Mouse (Mus musculus): ENCODE measurements around the gene Asic2. TPM values are rescaled to one million over a fixed set of nuclear protein-coding genes. Genes with fewer than 3 reads are reported as not detected.

Asic2 gene
- polyA plus RNA-seq, 1 experiment = 0.75 TPM

GRCm38 (mm10) chr11:81982191-81982590, 13.9 kb upstream of the Asic2 start:
- no peak for TF ChIP-seq CTCF (conservative IDR thresholded peaks at IDR 0.05; ENCODE audit: insufficient read depth, insufficient read length, low read depth, low read length)
- no peak for TF ChIP-seq POLR2A (IDR thresholded peaks at IDR 0.05; ENCODE audit: low read depth, low read length)
- peak; percentile 5 for DNase-seq
- 10% methylated on average over 11 of the region's 11 CpGs for WGBS

GRCm38 (mm10) chr11:81974577-81974976, 6.3 kb upstream of the Asic2 start:
- DNase-seq = no peak
- no peak overlapping the region for H3K4me3 ChIP-seq (ENCODE audit: insufficient read depth, low read depth, low read length)
- H3K27ac ChIP-seq (ENCODE audit: insufficient read depth, low read depth, low read length) = no peak overlapping the region
- no peaks in the 10 kb centered on the region for H3K36me3 ChIP-seq (ENCODE audit: control insufficient read depth, insufficient read depth, low read length)
- TF ChIP-seq POLR2A (IDR thresholded peaks at IDR 0.05; ENCODE audit: low read depth, low read length) (no peak), CTCF (conservative IDR thresholded peaks at IDR 0.05; ENCODE audit: insufficient read depth, insufficient read length, low read depth, low read length) (no peak; the same call in 1 of the 2 replicates)
- no peaks in the 10 kb centered on the region for H3K4me1 ChIP-seq (ENCODE audit: control insufficient read depth, insufficient read depth, low read length)
- H3K27me3 ChIP-seq (replicated peaks; ENCODE audit: control insufficient read depth, insufficient read depth, low read length) = no peaks in the 10 kb centered on the region; the same call in 1 of the 2 replicates
- 18% methylated on average over 5 of the region's 5 CpGs for WGBS

More at GRCm38 (mm10) chr11:81982191-81982590, 13.9 kb upstream of the Asic2 start:
- no peak overlapping the region for H3K27ac ChIP-seq (ENCODE audit: insufficient read depth, low read depth, low read length)
- no peaks in the 10 kb centered on the region for H3K36me3 ChIP-seq (ENCODE audit: control insufficient read depth, insufficient read depth, low read length)
- H3K4me1 ChIP-seq (ENCODE audit: control insufficient read depth, insufficient read depth, low read length) = no peaks in the 10 kb centered on the region
- H3K27me3 ChIP-seq (replicated peaks; ENCODE audit: control insufficient read depth, insufficient read depth, low read length) = no peaks in the 10 kb centered on the region
- no peak overlapping the region for H3K4me3 ChIP-seq (ENCODE audit: insufficient read depth, low read depth, low read length)

GRCm38 (mm10) chr11:81973699-81974098, 5.4 kb upstream of the Asic2 start:
- H3K4me3 ChIP-seq (ENCODE audit: insufficient read depth, low read depth, low read length) = no peak overlapping the region
- no peak for TF ChIP-seq POLR2A (IDR thresholded peaks at IDR 0.05; ENCODE audit: low read depth, low read length)
- TF ChIP-seq CTCF (conservative IDR thresholded peaks at IDR 0.05; ENCODE audit: insufficient read depth, insufficient read length, low read depth, low read length) = no peak
- WGBS = 40% methylated on average over 5 of the region's 5 CpGs
- no peaks in the 10 kb centered on the region for H3K36me3 ChIP-seq (ENCODE audit: control insufficient read depth, insufficient read depth, low read length)
- no peak overlapping the region for H3K27ac ChIP-seq (ENCODE audit: insufficient read depth, low read depth, low read length)
- H3K4me1 ChIP-seq (ENCODE audit: control insufficient read depth, insufficient read depth, low read length) = no peaks in the 10 kb centered on the region
- no peak for DNase-seq
- H3K27me3 ChIP-seq (replicated peaks; ENCODE audit: control insufficient read depth, insufficient read depth, low read length) = no peaks in the 10 kb centered on the region; the same call in 1 of the 2 replicates

- no peaks in the 10 kb centered on the region for H3K36me3 ChIP-seq (ENCODE audit: control insufficient read depth, insufficient read depth, low read length)
- no peak overlapping the region for H3K27ac ChIP-seq (ENCODE audit: insufficient read depth, low read depth, low read length)
- H3K4me3 ChIP-seq (ENCODE audit: insufficient read depth, low read depth, low read length) = no peak overlapping the region
- H3K4me1 ChIP-seq (ENCODE audit: control insufficient read depth, insufficient read depth, low read length) = no peaks in the 10 kb centered on the region
- 60% methylated on average over 3 of the region's 3 CpGs for WGBS
- DNase-seq = no peak
- H3K27me3 ChIP-seq (replicated peaks; ENCODE audit: control insufficient read depth, insufficient read depth, low read length) = no peaks in the 10 kb centered on the region; the same call in 1 of the 2 replicates
- TF ChIP-seq POLR2A (IDR thresholded peaks at IDR 0.05; ENCODE audit: low read depth, low read length) (no peak), CTCF (conservative IDR thresholded peaks at IDR 0.05; ENCODE audit: insufficient read depth, insufficient read length, low read depth, low read length) (no peak)
Measured at GRCm38 (mm10) chr11:81972044-81972443, 3.8 kb upstream of the Asic2 start.

- Histone ChIP-seq H3K36me3 (ENCODE audit: control insufficient read depth, insufficient read depth, low read length) (no peaks in the 10 kb centered on the region), H3K27ac (ENCODE audit: insufficient read depth, low read depth, low read length) (no peak overlapping the region), H3K27me3 (replicated peaks; ENCODE audit: control insufficient read depth, insufficient read depth, low read length) (no peaks in the 10 kb centered on the region), H3K4me3 (ENCODE audit: insufficient read depth, low read depth, low read length) (no peak overlapping the region), H3K4me1 (ENCODE audit: control insufficient read depth, insufficient read depth, low read length) (no peaks in the 10 kb centered on the region)
- 15% methylated on average over 15 of the region's 15 CpGs for WGBS
- DNase-seq = peak; percentile 3
- TF ChIP-seq POLR2A (IDR thresholded peaks at IDR 0.05; ENCODE audit: low read depth, low read length) (no peak), CTCF (conservative IDR thresholded peaks at IDR 0.05; ENCODE audit: insufficient read depth, insufficient read length, low read depth, low read length) (no peak)
Measured at GRCm38 (mm10) chr11:81966626-81967289, 1.5 kb downstream of the Asic2 start.

GRCm38 (mm10) chr11:81965653-81966625, 2.3 kb downstream of the Asic2 start:
- DNase-seq = no peak
- TF ChIP-seq CTCF (conservative IDR thresholded peaks at IDR 0.05; ENCODE audit: insufficient read depth, insufficient read length, low read depth, low read length) = no peak
- TF ChIP-seq POLR2A (IDR thresholded peaks at IDR 0.05; ENCODE audit: low read depth, low read length) = no peak
- 65% methylated on average over 11 of the region's 11 CpGs for WGBS
- Histone ChIP-seq H3K27ac (ENCODE audit: insufficient read depth, low read depth, low read length) (no peak overlapping the region), H3K27me3 (replicated peaks; ENCODE audit: control insufficient read depth, insufficient read depth, low read length) (no peaks in the 10 kb centered on the region), H3K4me1 (ENCODE audit: control insufficient read depth, insufficient read depth, low read length) (no peaks in the 10 kb centered on the region), H3K4me3 (ENCODE audit: insufficient read depth, low read depth, low read length) (no peak overlapping the region), H3K36me3 (ENCODE audit: control insufficient read depth, insufficient read depth, low read length) (no peaks in the 10 kb centered on the region)

GRCm38 (mm10) chr11:81964561-81964960, 3.7 kb downstream of the Asic2 start:
- H3K4me3 ChIP-seq (ENCODE audit: insufficient read depth, low read depth, low read length) = no peak overlapping the region
- no peaks in the 10 kb centered on the region for H3K4me1 ChIP-seq (ENCODE audit: control insufficient read depth, insufficient read depth, low read length)
- 29% methylated on average over 4 of the region's 4 CpGs for WGBS
- TF ChIP-seq POLR2A (IDR thresholded peaks at IDR 0.05; ENCODE audit: low read depth, low read length) = no peak
- TF ChIP-seq CTCF (conservative IDR thresholded peaks at IDR 0.05; ENCODE audit: insufficient read depth, insufficient read length, low read depth, low read length) = no peak
- DNase-seq = peak; percentile 7
- no peaks in the 10 kb centered on the region for H3K36me3 ChIP-seq (ENCODE audit: control insufficient read depth, insufficient read depth, low read length)
- no peak overlapping the region for H3K27ac ChIP-seq (ENCODE audit: insufficient read depth, low read depth, low read length)
- no peaks in the 10 kb centered on the region for H3K27me3 ChIP-seq (replicated peaks; ENCODE audit: control insufficient read depth, insufficient read depth, low read length)
